Mouse (Mus musculus) cerebellum, postnatal 10 days (tissue): ENCODE measurements around the gene Gm10135.
"Not testable (repeated sequence)": the region's sequence is repeated elsewhere in the genome, so short reads cannot be mapped to it uniquely, and the experiment has no call there.

Experiments used
- DNase-seq, 2 experiments: peaks; one replicate each; pipeline ENCODE4 v3.0.0; 2021; ENCODE audit warnings: mixed read lengths in 2 of 2

Gm10135 gene

GRCm38 (mm10) chr5:72974602-72975001 lies at the start of gene Gm10135:
Gene Gm10135 (minus strand): TSS chr5:72974702.
- no peak for DNase-seq

- no peak for DNase-seq
Observed at GRCm38 (mm10) chr5:73023801-73024200, 49.3 kb upstream of the Gm10135 start.

GRCm38 (mm10) chr5:73014745-73015144 lies 40.2 kb upstream of the Gm10135 start:
- no peak for DNase-seq

GRCm38 (mm10) chr5:73013611-73014287 lies 39.2 kb upstream of the Gm10135 start:
- peak; percentile 23 to 26 for DNase-seq

GRCm38 (mm10) chr5:73012884-73013610 lies 38.5 kb upstream of the Gm10135 start:
- DNase-seq: not testable (repeated sequence)

GRCm38 (mm10) chr5:73011806-73012205 lies 37.3 kb upstream of the Gm10135 start:
- not testable (repeated sequence) for DNase-seq

- not testable (repeated sequence) for DNase-seq
Observed at GRCm38 (mm10) chr5:73008230-73008629, 33.7 kb upstream of the Gm10135 start.

- no peak for DNase-seq
Observed at GRCm38 (mm10) chr5:73007582-73007959, 33.1 kb upstream of the Gm10135 start.

GRCm38 (mm10) chr5:73006784-73007581 lies 32.5 kb upstream of the Gm10135 start, which contains the start of gene Slc10a4:
Gene Slc10a4 (plus strand): TSS chr5:73006883.
- DNase-seq: peak; percentile 43 to 45

GRCm38 (mm10) chr5:73004046-73004445 lies 29.5 kb upstream of the Gm10135 start:
- no peak for DNase-seq

- not testable (repeated sequence) for DNase-seq
Observed at GRCm38 (mm10) chr5:72998546-72998945, 24.0 kb upstream of the Gm10135 start.

- no peak for DNase-seq
Observed at GRCm38 (mm10) chr5:72995379-72995778, 20.9 kb upstream of the Gm10135 start.

- DNase-seq: no peak
Observed at GRCm38 (mm10) chr5:72994928-72995327, 20.4 kb upstream of the Gm10135 start.

- no peak for DNase-seq
Observed at GRCm38 (mm10) chr5:72994424-72994823, 19.9 kb upstream of the Gm10135 start.

- no peak for DNase-seq
Observed at GRCm38 (mm10) chr5:72992474-72992873, 18.0 kb upstream of the Gm10135 start.

GRCm38 (mm10) chr5:72989756-72990155 lies 15.3 kb upstream of the Gm10135 start:
- DNase-seq: no peak

GRCm38 (mm10) chr5:72987786-72988185 lies 13.3 kb upstream of the Gm10135 start:
- DNase-seq: no peak

GRCm38 (mm10) chr5:72984091-72984490 lies 9.6 kb upstream of the Gm10135 start:
- peak; percentile 28 to 73 for DNase-seq

- no peak for DNase-seq
Observed at GRCm38 (mm10) chr5:72976539-72976938, 2.0 kb upstream of the Gm10135 start.

GRCm38 (mm10) chr5:72975996-72976395 lies 1.5 kb upstream of the Gm10135 start:
- DNase-seq: no peak

GRCm38 (mm10) chr5:72972934-72973333 lies 1.6 kb downstream of the Gm10135 start:
- peak in 1 of 2 experiments; percentile 9 for DNase-seq

GRCm38 (mm10) chr5:72972435-72972834 lies 2.1 kb downstream of the Gm10135 start:
- no peak for DNase-seq

- DNase-seq: no peak
Observed at GRCm38 (mm10) chr5:72965706-72966105, 8.8 kb downstream of the Gm10135 start.
